Mouse (Mus musculus) cortical plate, adult 2 months (tissue): ENCODE results near the gene Olfr876.

Experiments used
- CTCF ChIP-seq: fragments of 200-500 bp; IDR thresholded peaks from 2 replicates; pipeline ENCODE4 v1.5.1; 2011; ENCODE audit warnings: mild to moderate bottlenecking, control low read depth, low read length; ENCODE audit not compliant: insufficient read depth; ENCODE audit errors: extremely low read depth
- POLR2A ChIP-seq: fragments of 200-500 bp; IDR thresholded peaks from 2 replicates; pipeline ENCODE4 v1.6.1; 2011; ENCODE audit warnings: mild to moderate bottlenecking, low read length, control low read depth; ENCODE audit not compliant: insufficient read depth; ENCODE audit errors: extremely low read depth

GRCm38 (mm10) chr9:37762541-37762940, 40.3 kb upstream of the Olfr876 start:
- TF ChIP-seq CTCF (no peak), POLR2A (no peak)
